Mouse (Mus musculus) bone marrow macrophage, adult 2 months (primary cell): ENCODE data around the gene Cel.

ENCODE experiments used
- CTCF ChIP-seq: IDR thresholded peaks from 2 replicates; pipeline ENCODE4 v1.5.1; 2012; ENCODE audit warnings: low read depth, mild to moderate bottlenecking, low read length, moderate library complexity
- POLR2A ChIP-seq: IDR thresholded peaks from 2 replicates; pipeline ENCODE4 v1.6.1; 2012; ENCODE audit warnings: mild to moderate bottlenecking, low read depth, low read length, borderline replicate concordance

GRCm38 (mm10) chr2:28603542-28603941, 40.3 kb upstream of the Cel start:
- TF ChIP-seq CTCF (no peak), POLR2A (no peak)
